Mouse (Mus musculus): Measurements from ENCODE around the gene Akr7a5. TPM values are rescaled to one million over a fixed set of nuclear protein-coding genes. Genes with fewer than 3 reads are reported as not detected.

Akr7a5 gene
- polyA plus RNA-seq, 1 experiment from 2014 or later, result 111 TPM

GRCm38 (mm10) chr4:139367336-139367735 is 56.8 kb downstream of the Akr7a5 start:
- no peaks in the 10 kb centered on the region for H3K9me3 ChIP-seq
- peaks cover 63% of the 10 kb centered on the region for H3K36me3 ChIP-seq
- WGBS, result 92% methylated on average over 3 of the region's 3 CpGs

More at GRCm38 (mm10) chr4:139367336-139367735, 56.8 kb downstream of the Akr7a5 start:
- H3K9ac ChIP-seq, result no peak overlapping the region
- ATAC-seq (ENCODE audit: insufficient read depth, low FRiP score, low read depth), result no peak
- H3K4me3 ChIP-seq (replicated peaks), result no peak overlapping the region
- no peak overlapping the region for H3K27ac ChIP-seq
- no peaks in the 10 kb centered on the region for H3K4me1 ChIP-seq
- H3K27me3 ChIP-seq (replicated peaks), result no peaks in the 10 kb centered on the region
- no peak overlapping the region for H3K4me2 ChIP-seq

Small RNA genes within 50 kb of the gene (microRNA-seq; reads per million reads assigned to microRNA genes)
- 1.9 reads per million, percentile 2 among the genes with 10 or more reads in this experiment for gene Gm24245
- gene Gm25732, result not detected

Other genes starting within 250 kb of the Akr7a5 start
- gene Htr6, start 235.2 kb upstream of the Akr7a5 start, polyA plus RNA-seq (2015; fragmentation: Nextera tagmentation; extraction: Ambion mirVana), result 0.14 TPM in 1 of 2 replicates, not detected in the other
- 55.6 and 64.6 TPM in 2 replicates for gene Nbl1, start 217.8 kb upstream of the Akr7a5 start, polyA plus RNA-seq (2015; fragmentation: Nextera tagmentation; extraction: Ambion mirVana)
- 514 and 574 TPM in 2 replicates for gene Minos1, start 179.6 kb upstream of the Akr7a5 start, polyA plus RNA-seq (2015; fragmentation: Nextera tagmentation; extraction: Ambion mirVana)
- 375 and 416 TPM in 2 replicates for gene Capzb, start 117.8 kb upstream of the Akr7a5 start, polyA plus RNA-seq (2015; fragmentation: Nextera tagmentation; extraction: Ambion mirVana)
- 14.3 and 14.9 TPM in 2 replicates for gene Pqlc2, start within 50 bp of the Akr7a5 start, polyA plus RNA-seq (2015; fragmentation: Nextera tagmentation; extraction: Ambion mirVana)
- 99.6 and 116 TPM in 2 replicates for gene Mrto4, start 41.8 kb downstream of the Akr7a5 start, polyA plus RNA-seq (2015; fragmentation: Nextera tagmentation; extraction: Ambion mirVana)
- gene Emc1, start 41.8 kb downstream of the Akr7a5 start, polyA plus RNA-seq (2015; fragmentation: Nextera tagmentation; extraction: Ambion mirVana), result 22.6 and 27.8 TPM in 2 replicates
- gene Ubr4, start 41.9 kb downstream of the Akr7a5 start, polyA plus RNA-seq (2015; fragmentation: Nextera tagmentation; extraction: Ambion mirVana), result 59.4 and 70.2 TPM in 2 replicates
- 2.2 and 4.2 TPM in 2 replicates for gene Iffo2, start 219.8 kb downstream of the Akr7a5 start, polyA plus RNA-seq (2015; fragmentation: Nextera tagmentation; extraction: Ambion mirVana)